Comparison of ENCODE assay signal across 11 mouse cellular contexts in the genomic region with DNA sequence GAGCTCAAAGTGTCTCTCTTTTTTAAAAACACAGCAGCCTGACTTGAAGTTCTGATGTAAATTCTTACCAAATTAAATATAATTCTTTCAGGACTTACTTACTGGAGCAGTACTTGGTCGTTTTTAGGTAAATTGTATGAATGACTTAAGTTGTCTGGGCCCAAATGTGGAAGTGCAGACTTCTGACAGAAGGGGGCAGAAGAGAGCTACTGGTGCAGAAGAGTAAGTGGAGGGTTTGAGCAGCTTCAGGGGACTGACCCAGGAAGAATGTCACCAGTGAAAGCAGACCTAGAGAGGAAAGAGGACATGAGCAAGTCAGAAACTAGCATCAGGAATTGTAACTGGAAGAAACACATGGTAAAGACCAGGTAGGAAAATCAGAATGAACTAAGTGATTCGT.
DNase-seq lines count a peak whose midpoint lies in the region.
"Had no signal": no experiment of that assay in that cellular context is flagged by ENCODE, and none has a peak within 500 bp of the region (broad histone marks: within the 10 kb centered on the region; RNA-seq: fewer than 3 reads in every experiment).

No protein-coding gene starts in this region.

- DNase-seq in embryo, embryonic 10.5 days (ENCODE audit: low spot score): peak; percentile 24
- no peak for DNase-seq in embryo, embryonic 9.5 days (ENCODE audit: extremely low spot score)
- DNase-seq in kidney, postnatal 4 days: peak; percentile 14 to 21
- no peak for DNase-seq in kidney, adult 18-20 months
- DNase-seq in 416B (ENCODE audit: low read depth) (peak; percentile 29), WW6 (ENCODE audit: low read depth, low spot score) (peak; percentile 9)
- no peak for DNase-seq in natural killer cell, adult 2 months (ENCODE audit: low spot score in 2 of 2)
- DNase-seq in urinary bladder, postnatal 25 days (ENCODE audit: low spot score): no peak
- DNase-seq: heart, adult 11 months; heart, postnatal 4 days; thymus, postnatal 25 days had no signal

Comparison
In these comparisons a context has a peak if more than half of its experiments do, and no peak if none do; other contexts are left out.
1. DNase-seq: peak in embryo, embryonic 10.5 days (single experiment), kidney, postnatal 4 days (2 of 2), 416B (single experiment) and WW6 (single experiment); none in embryo, embryonic 9.5 days (single experiment), kidney, adult 18-20 months (single experiment), natural killer cell, adult 2 months (0 of 2) and urinary bladder, postnatal 25 days (single experiment).